Mouse (Mus musculus): ENCODE results near the gene Mgat5. TPM values are rescaled to one million over a fixed set of nuclear protein-coding genes. Genes with fewer than 3 reads are reported as not detected.

The Mgat5 gene
- total RNA-seq, 1 experiment, result 11.0 TPM

DNA sequence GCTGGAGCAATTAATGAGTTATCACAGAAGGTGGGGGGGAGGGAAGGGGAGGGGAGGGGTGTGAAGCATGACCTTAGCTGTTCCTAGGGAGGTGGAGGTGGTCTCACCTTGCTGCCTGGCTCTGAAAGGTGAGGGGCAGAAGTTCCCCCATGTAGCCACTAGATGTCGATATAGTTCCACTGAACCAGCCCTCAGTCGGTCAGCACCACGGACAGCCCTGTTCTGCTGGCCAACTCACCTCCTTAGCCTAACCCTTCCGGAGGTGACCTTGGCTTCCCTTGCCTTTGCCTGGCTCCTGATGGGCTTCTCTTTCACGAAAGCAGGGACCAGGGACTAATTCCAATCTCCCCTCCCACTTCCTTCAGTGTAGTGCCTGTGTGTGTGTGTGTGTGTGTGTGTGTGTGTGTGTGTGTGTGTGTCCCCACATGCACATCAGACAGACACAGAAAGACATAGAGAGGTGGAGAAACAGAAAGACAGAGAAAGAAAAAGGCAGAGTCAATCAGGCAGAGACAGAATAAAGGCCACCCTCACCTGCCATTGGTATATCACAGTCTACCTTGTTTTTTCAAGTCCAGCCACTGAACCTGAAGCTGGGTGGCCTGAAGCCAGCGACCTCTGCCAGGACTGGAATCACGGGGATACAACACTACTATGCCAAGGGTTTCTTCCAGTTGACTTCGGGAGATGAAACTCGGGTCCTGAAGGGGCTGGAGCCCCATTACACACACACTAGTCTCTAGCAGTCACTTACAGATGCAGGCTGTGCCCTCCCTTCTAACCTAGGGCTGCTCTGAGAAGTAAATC lies 292.1 kb downstream of the Mgat5 start:
- no peak for TF ChIP-seq ZNF384 (IDR thresholded peaks at IDR 0.05; ENCODE audit: low read depth, low read length)
- peak; percentile 95 for TF ChIP-seq ZC3H11A (IDR thresholded peaks at IDR 0.05; ENCODE audit: borderline replicate concordance, low read depth, low read length)
- H3K27ac ChIP-seq (ENCODE audit: insufficient read depth, low read depth, low read length, poor library complexity, severe bottlenecking), result no peak overlapping the region
- H3K9ac ChIP-seq (ENCODE audit: insufficient read depth, low read depth, low read length, poor library complexity, severe bottlenecking), result no peak overlapping the region
- peak; percentile 40 for DNase-seq (ENCODE audit: low read depth, low spot score)
- H3K4me3 ChIP-seq (ENCODE audit: insufficient read depth in 1 of 2, low read depth in 1 of 2, low read length in 2 of 2, poor library complexity in 1 of 2, severe bottlenecking in 1 of 2), result no peak overlapping the region
- H3K36me3 ChIP-seq (ENCODE audit: control insufficient read depth, insufficient read depth, low read length, poor library complexity, severe bottlenecking), result no peaks in the 10 kb centered on the region
- no peaks in the 10 kb centered on the region for H3K9me3 ChIP-seq (ENCODE audit: control insufficient read depth, insufficient read depth, low read depth, low read length)
- in situ Hi-C loops (cut with MboI; ENCODE audit: low sequenced_read_pairs in 2 of 2, unreplicated experiment in 2 of 2), result no loop called here
- H3K4me1 ChIP-seq (ENCODE audit: control insufficient read depth in 2 of 2, insufficient read depth in 2 of 2, low read length in 2 of 2, poor library complexity in 1 of 2), result no peaks in the 10 kb centered on the region

DNA sequence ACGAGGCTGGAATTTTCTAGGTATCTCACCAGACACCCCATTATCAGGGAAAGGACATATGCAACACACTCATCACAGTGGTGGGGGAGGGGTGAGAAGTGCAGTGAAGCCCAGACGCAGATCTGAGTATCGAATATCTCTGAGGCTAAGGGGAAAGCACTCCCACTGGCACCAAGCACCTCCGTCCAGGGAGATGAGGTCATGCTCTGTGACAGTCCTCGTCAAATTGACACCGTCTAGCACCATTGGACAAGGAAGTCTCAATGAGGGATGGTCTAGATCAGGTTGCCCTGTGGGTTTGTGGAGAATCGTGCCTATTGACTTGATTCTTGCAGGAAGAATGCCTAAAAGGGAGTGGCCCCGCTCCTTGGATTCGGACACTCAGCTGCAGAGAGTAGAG lies 293.9 kb downstream of the Mgat5 start:
- in situ Hi-C loops (cut with MboI; ENCODE audit: low sequenced_read_pairs in 2 of 2, unreplicated experiment in 2 of 2), result no loop called here
- Histone ChIP-seq H3K9ac (ENCODE audit: insufficient read depth, low read depth, low read length, poor library complexity, severe bottlenecking) (no peak overlapping the region), H3K4me1 (ENCODE audit: control insufficient read depth in 2 of 2, insufficient read depth in 2 of 2, low read length in 2 of 2, poor library complexity in 1 of 2) (no peaks in the 10 kb centered on the region), H3K9me3 (ENCODE audit: control insufficient read depth, insufficient read depth, low read depth, low read length) (no peaks in the 10 kb centered on the region), H3K4me3 (ENCODE audit: insufficient read depth in 1 of 2, low read depth in 1 of 2, low read length in 2 of 2, poor library complexity in 1 of 2, severe bottlenecking in 1 of 2) (no peak overlapping the region), H3K27ac (ENCODE audit: insufficient read depth, low read depth, low read length, poor library complexity, severe bottlenecking) (no peak overlapping the region), H3K36me3 (ENCODE audit: control insufficient read depth, insufficient read depth, low read length, poor library complexity, severe bottlenecking) (no peaks in the 10 kb centered on the region)
- no peak for TF ChIP-seq ZNF384 (IDR thresholded peaks at IDR 0.05; ENCODE audit: low read depth, low read length)
- no peak for TF ChIP-seq ZC3H11A (IDR thresholded peaks at IDR 0.05; ENCODE audit: borderline replicate concordance, low read depth, low read length)
- TF ChIP-seq CHD2 (IDR thresholded peaks at IDR 0.05; ENCODE audit: low read depth, low read length), result no peak
- no peak for TF ChIP-seq HCFC1 (IDR thresholded peaks at IDR 0.05; ENCODE audit: borderline replicate concordance, insufficient read depth, low read length)
- no peak for DNase-seq (ENCODE audit: low read depth, low spot score)

DNA sequence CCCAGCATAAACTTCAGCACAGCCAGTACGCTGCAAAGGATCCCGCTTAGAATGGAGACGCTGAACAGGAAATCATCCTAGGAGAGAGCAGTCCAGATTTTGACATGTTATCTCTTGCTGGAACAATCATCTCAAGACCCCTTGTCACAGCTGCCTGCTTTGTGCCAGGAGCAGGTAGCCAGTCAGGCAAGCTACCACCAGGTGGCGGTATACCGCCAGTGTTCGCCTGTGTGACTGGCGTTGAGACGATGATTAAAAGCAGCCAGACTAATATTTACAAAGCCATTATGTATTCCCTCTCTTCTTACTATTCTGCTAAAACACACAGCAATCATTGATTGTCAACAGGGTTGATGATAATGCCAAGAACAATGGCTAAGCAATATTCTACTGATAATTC lies 295.4 kb downstream of the Mgat5 start:
- in situ Hi-C loops (cut with MboI; ENCODE audit: low sequenced_read_pairs in 2 of 2, unreplicated experiment in 2 of 2), result loop anchor here (5.0 to 25.0 kb wide), 3 partner anchors 177 to 262 kb away; partner anchors contain the start of genes Ccnt2 (in 1 of the 2) and Tmem163 (in 1 of the 2)
- Histone ChIP-seq H3K4me3 (ENCODE audit: insufficient read depth in 1 of 2, low read depth in 1 of 2, low read length in 2 of 2, poor library complexity in 1 of 2, severe bottlenecking in 1 of 2) (no peak overlapping the region), H3K27ac (ENCODE audit: insufficient read depth, low read depth, low read length, poor library complexity, severe bottlenecking) (no peak overlapping the region)

DNA sequence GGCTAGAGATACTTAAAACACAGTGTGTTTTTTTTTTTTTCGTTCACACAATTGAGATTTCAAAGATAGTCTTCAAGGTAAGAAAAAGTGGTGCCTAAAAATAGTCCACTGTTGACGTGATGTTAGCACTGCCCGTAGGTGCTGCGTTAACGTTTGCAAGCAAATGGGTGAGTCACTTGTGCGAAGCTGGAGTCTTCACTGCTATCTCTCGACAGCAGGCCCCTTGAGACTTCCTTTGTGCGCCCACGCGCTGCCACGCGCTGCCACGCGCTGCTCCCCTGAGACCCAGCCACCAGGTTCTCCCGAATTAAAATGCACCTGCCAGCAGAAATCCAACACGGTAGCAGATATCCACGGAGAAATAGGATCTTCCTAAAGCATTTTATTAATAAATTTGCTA lies 295.9 kb downstream of the Mgat5 start:
- H3K4me3 ChIP-seq (ENCODE audit: insufficient read depth in 1 of 2, low read depth in 1 of 2, low read length in 2 of 2, poor library complexity in 1 of 2, severe bottlenecking in 1 of 2), result no peak overlapping the region
- no peaks in the 10 kb centered on the region for H3K4me1 ChIP-seq (ENCODE audit: control insufficient read depth in 2 of 2, insufficient read depth in 2 of 2, low read length in 2 of 2, poor library complexity in 1 of 2)
- H3K9me3 ChIP-seq (ENCODE audit: control insufficient read depth, insufficient read depth, low read depth, low read length), result no peaks in the 10 kb centered on the region
- H3K9ac ChIP-seq (ENCODE audit: insufficient read depth, low read depth, low read length, poor library complexity, severe bottlenecking), result no peak overlapping the region
- no peaks in the 10 kb centered on the region for H3K36me3 ChIP-seq (ENCODE audit: control insufficient read depth, insufficient read depth, low read length, poor library complexity, severe bottlenecking)
- H3K27ac ChIP-seq (ENCODE audit: insufficient read depth, low read depth, low read length, poor library complexity, severe bottlenecking), result no peak overlapping the region
- in situ Hi-C loops (cut with MboI; ENCODE audit: low sequenced_read_pairs in 2 of 2, unreplicated experiment in 2 of 2), result loop anchor here (5.0 to 25.0 kb wide), 3 partner anchors 177 to 262 kb away; partner anchors contain the start of genes Ccnt2 (in 1 of the 2) and Tmem163 (in 1 of the 2)
- TF ChIP-seq CHD2 (IDR thresholded peaks at IDR 0.05; ENCODE audit: low read depth, low read length) (no peak), ZNF384 (IDR thresholded peaks at IDR 0.05; ENCODE audit: low read depth, low read length) (no peak), MAFK (IDR thresholded peaks at IDR 0.05; ENCODE audit: insufficient read depth, low read depth, low read length) (no peak), HCFC1 (IDR thresholded peaks at IDR 0.05; ENCODE audit: borderline replicate concordance, insufficient read depth, low read length) (no peak), ZC3H11A (IDR thresholded peaks at IDR 0.05; ENCODE audit: borderline replicate concordance, low read depth, low read length) (no peak)
- DNase-seq (ENCODE audit: low read depth, low spot score), result no peak

More for the DNA sequence above, 295.4 kb downstream of the Mgat5 start:
- Histone ChIP-seq H3K4me1 (ENCODE audit: control insufficient read depth in 2 of 2, insufficient read depth in 2 of 2, low read length in 2 of 2, poor library complexity in 1 of 2) (no peaks in the 10 kb centered on the region), H3K9ac (ENCODE audit: insufficient read depth, low read depth, low read length, poor library complexity, severe bottlenecking) (no peak overlapping the region), H3K36me3 (ENCODE audit: control insufficient read depth, insufficient read depth, low read length, poor library complexity, severe bottlenecking) (no peaks in the 10 kb centered on the region), H3K9me3 (ENCODE audit: control insufficient read depth, insufficient read depth, low read depth, low read length) (no peaks in the 10 kb centered on the region)
- TF ChIP-seq CHD2 (IDR thresholded peaks at IDR 0.05; ENCODE audit: low read depth, low read length) (no peak), ZC3H11A (IDR thresholded peaks at IDR 0.05; ENCODE audit: borderline replicate concordance, low read depth, low read length) (peak; percentile 72; the same call in 1 of the 2 replicates), HCFC1 (IDR thresholded peaks at IDR 0.05; ENCODE audit: borderline replicate concordance, insufficient read depth, low read length) (no peak), ZNF384 (IDR thresholded peaks at IDR 0.05; ENCODE audit: low read depth, low read length) (no peak), MAFK (IDR thresholded peaks at IDR 0.05; ENCODE audit: insufficient read depth, low read depth, low read length) (no peak)
- DNase-seq (ENCODE audit: low read depth, low spot score), result peak; percentile 73
